Mouse (Mus musculus): ENCODE data around the gene Zfand5.

Zfand5 gene

DNA sequence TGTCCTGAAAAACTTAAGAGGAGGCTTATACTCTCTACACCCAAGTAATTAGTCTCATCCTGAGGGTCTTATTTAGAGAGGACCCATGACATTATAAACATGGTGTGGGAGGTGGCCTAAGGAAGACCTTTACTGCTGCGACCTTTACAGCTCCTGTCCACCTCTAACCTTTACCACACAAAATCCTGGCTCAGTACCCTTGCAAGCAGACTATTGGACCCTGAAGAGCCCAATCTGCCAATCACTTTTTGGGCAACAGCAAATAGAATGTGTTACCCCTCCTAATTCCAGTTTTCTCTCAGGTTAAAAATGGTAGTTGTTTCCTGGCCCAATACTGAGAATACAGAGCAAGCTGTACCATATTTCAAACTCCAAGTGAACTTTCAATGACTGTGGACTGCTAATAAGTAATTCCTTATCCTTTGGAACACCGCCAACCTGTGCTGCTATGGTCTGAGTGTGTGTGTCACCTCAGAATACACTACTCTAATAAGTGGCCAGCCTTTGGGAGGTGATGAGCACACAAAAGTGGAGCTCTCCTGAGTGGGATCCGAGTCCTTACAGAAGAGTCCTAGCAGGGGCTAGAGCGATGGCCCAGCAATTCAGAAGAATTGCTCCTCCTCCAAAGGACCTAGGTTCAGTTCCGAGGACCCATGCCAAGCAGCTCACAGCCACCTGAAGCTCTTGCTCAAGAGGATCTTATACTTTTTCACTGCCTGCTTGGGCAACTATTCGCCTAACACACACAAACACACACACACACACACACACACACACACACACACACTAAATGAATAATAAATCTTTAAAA, 58.4 kb downstream of the Zfand5 start:
- DNase-seq = no peak

DNA sequence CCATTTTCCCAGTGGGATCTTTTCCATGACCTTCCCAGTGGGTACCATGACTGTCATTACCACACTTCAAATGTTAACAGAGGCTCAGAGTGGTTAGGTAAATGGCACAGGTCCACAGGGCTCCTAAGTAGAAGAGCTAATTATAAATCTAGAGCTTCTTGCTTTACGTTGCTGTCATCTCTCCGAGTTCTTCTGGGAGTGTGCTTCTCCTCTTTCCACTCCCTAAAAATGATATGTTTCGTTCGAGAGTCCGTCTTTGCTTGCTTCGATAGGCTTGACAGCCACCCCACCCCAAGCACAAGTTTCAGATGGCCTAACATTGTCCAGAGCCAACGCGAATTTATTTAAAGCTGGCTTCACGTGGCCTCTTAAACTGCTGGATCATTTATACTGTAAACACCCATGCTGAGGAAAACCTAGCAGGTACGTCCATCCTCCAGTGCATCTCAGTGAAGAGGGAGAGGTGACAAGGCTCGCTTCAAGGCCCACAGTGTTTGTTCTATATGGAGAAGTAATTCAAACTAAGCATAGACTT, 59.6 kb downstream of the Zfand5 start:
- DNase-seq = no peak
